Mouse (Mus musculus) midbrain, embryonic 16.5 days (tissue): ENCODE measurements around the gene Elovl6. TPM values are rescaled to one million over a fixed set of nuclear protein-coding genes. Genes with fewer than 3 reads are reported as not detected.

Experiments
- ATAC-seq: fragments of 200-750 bp; cut with Nextera tagmentation; 2 replicates; pipeline ENCODE4 v1.8.0; 2017; ENCODE audit warnings: moderate TSS enrichment
- H3K27ac ChIP-seq: fragments of 300-500 bp; sonication (generic); 2 replicates; pipeline ENCODE4 v1.5.1; 2014; ENCODE audit warnings: mild to moderate bottlenecking, low read length, mixed read lengths
- H3K27me3 ChIP-seq: fragments of 300-500 bp; sonication (generic); 2 replicates; pipeline ENCODE4 v1.6.1; 2014; ENCODE audit warnings: low read depth, low read length, mixed read lengths; ENCODE audit not compliant: control insufficient read depth, insufficient read depth
- H3K36me3 ChIP-seq: fragments of 300-500 bp; sonication (generic); 2 replicates; pipeline ENCODE4 v1.6.1; 2014; ENCODE audit warnings: mild to moderate bottlenecking, low read length, moderate library complexity, mixed read lengths; ENCODE audit not compliant: control insufficient read depth, insufficient read depth
- H3K4me1 ChIP-seq: fragments of 300-500 bp; sonication (generic); 2 replicates; pipeline ENCODE4 v1.6.1; 2014; ENCODE audit warnings: mild to moderate bottlenecking, low read length, mixed read lengths; ENCODE audit not compliant: control insufficient read depth, insufficient read depth
- H3K4me2 ChIP-seq: fragments of 300-500 bp; sonication (generic); 2 replicates; pipeline ENCODE4 v1.6.1; 2014; ENCODE audit warnings: mild to moderate bottlenecking, low read length, mixed read lengths
- H3K4me3 ChIP-seq: fragments of 300-500 bp; sonication (generic); 2 replicates; pipeline ENCODE4 v1.5.1; 2014; ENCODE audit warnings: low read depth, mild to moderate bottlenecking, low read length, moderate library complexity, mixed read lengths
- H3K9ac ChIP-seq: fragments of 300-500 bp; sonication (generic); 2 replicates; pipeline ENCODE4 v1.6.1; 2014; ENCODE audit warnings: low read depth, low read length, mixed read lengths
- H3K9me3 ChIP-seq: fragments of 300-500 bp; sonication (generic); replicated peaks from 2 replicates; pipeline ENCODE4 v1.6.1; 2014; ENCODE audit warnings: mild to moderate bottlenecking, low read length, mixed read lengths; ENCODE audit not compliant: control insufficient read depth, poor library complexity, severe bottlenecking
- WGBS: fragments of 180-500 bp; shearing (Covaris S2); extraction: QIAGEN DNeasy Blood & Tissue Kit; methylation state at CpG from one replicate; pipeline ENCODE4 v1.1.7; 2014; 5-methylcytosine and 5-hydroxymethylcytosine counted together
- polyA plus RNA-seq: library from polyadenylated mRNA; unstranded; fragments of >200 nt; fragmentation: Nextera tagmentation; extraction: Ambion mirVana; gene quantifications from 2 replicates; pipeline ENCODE4 v1.2.1, GENCODE M21; 2015

Elovl6 gene
- polyA plus RNA-seq, 1 experiment from 2014 or later: 46.7 TPM

DNA sequence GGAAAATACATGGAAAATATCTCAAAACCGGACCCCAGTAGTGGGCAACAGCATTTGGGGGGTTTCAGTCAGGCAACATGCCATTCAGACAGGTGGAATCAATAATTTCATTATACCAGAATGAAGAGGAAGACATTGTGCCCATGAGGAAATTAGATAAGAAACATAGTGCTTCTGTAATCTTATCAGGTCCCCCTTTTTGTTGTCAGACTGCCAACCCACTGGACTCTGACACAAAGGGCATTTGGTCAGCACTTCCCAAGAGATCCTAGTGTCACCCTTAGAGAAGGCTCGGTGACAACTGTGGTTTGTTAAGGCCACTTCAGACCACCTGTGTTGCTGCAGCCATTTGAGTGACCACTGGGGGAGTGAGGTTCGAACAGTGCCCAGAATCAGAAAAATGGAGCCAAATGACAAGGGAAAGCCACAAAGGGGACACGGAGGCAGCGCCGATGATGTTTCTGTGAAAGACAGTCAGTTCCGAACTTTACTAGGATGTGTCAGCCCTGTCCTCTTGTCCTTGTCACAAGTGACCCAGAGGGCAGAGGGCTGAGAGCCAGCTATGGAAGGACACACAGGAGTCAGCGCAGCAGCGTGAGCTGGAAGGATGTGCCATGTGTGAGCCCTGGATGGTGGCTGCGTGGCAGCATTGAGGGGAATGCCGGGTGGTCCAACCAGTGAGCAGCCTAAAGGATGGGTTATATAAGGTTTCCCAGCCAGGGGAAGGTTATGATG lies 46.8 kb downstream of the Elovl6 start:
- no peak for ATAC-seq
- no peaks in the 10 kb centered on the region for H3K27me3 ChIP-seq
- no peak overlapping the region for H3K27ac ChIP-seq
- H3K4me1 ChIP-seq: no peaks in the 10 kb centered on the region
- H3K9ac ChIP-seq: no peak overlapping the region
- H3K36me3 ChIP-seq: peaks cover 3% of the 10 kb centered on the region; the same call in 1 of the 2 replicates
- H3K9me3 ChIP-seq: no peaks in the 10 kb centered on the region
- H3K4me2 ChIP-seq: no peak overlapping the region
- 88% methylated on average over 11 of the region's 11 CpGs for WGBS
- no peak overlapping the region for H3K4me3 ChIP-seq

DNA sequence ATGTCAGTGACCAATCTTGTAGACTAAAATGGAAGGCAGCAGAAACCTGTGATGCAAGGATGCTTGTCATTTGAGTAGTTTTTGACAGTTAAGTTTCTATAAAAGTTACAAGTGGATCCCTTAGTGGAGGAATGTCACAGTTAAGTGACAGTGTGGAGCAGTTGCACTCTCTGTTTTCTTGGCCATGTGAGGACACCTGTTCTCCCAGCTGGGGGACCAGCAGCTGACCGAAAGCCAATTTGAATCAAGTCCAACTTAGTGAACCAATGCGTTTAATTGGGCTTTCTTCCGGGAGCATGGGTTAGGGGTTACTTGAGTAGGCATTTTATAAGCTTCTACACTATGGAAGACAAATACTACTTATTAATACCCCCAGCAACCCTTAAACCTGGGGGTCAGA lies 48.9 kb downstream of the Elovl6 start:
- Histone ChIP-seq H3K36me3 (peaks cover 3% of the 10 kb centered on the region; the same call in 1 of the 2 replicates), H3K27me3 (no peaks in the 10 kb centered on the region), H3K4me3 (no peak overlapping the region), H3K27ac (no peak overlapping the region), H3K4me1 (no peaks in the 10 kb centered on the region), H3K9me3 (no peaks in the 10 kb centered on the region), H3K9ac (no peak overlapping the region), H3K4me2 (no peak overlapping the region)
- 74% methylated on average over 3 of the region's 3 CpGs for WGBS
- ATAC-seq: no peak

DNA sequence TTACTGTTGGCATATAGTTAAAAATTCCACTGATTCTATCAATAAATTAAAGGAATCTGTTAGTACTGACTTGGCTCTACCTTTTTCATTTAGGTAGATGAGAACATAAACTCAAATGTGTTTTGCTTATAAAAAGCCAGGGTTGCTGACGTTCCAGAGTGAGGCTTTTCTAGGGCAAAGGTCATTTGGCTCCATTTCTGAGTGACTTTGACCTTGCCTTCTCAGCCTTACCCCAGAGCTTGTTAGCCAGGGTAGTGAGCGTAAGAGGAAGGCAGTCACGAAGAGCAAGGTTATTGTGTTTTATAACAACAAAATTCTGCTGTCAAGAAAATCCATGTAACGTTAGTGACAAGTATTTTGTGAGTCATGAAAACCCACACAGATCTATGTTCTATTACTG lies 50.3 kb downstream of the Elovl6 start:
- Histone ChIP-seq H3K27ac (no peak overlapping the region), H3K4me1 (no peaks in the 10 kb centered on the region), H3K9me3 (no peaks in the 10 kb centered on the region), H3K36me3 (no peaks in the 10 kb centered on the region), H3K4me2 (no peak overlapping the region), H3K4me3 (no peak overlapping the region), H3K9ac (no peak overlapping the region), H3K27me3 (no peaks in the 10 kb centered on the region)
- ATAC-seq: no peak
- 71% methylated on average over 4 of the region's 4 CpGs for WGBS

DNA sequence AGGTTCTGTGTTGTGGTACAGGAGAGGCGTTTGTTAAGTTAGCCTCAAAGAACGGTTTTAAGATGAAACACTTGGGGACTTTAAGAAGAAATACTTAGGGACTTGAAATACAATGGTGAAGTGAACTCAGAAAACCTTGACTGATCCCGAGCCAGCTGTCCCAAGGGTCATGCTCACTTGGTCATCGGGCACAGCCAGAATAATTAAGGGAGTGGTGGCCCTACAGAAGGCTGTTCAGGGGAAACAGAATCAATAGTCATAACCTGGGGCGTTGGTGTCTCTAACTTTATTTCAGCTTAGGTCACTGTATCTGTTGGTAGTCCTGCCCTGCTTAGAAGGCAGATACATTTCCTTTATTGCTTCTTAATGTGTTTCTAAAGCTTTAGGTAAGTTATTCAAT lies 51.1 kb downstream of the Elovl6 start:
- no peaks in the 10 kb centered on the region for H3K27me3 ChIP-seq
- H3K4me2 ChIP-seq: no peak overlapping the region
- H3K9ac ChIP-seq: no peak overlapping the region
- H3K36me3 ChIP-seq: no peaks in the 10 kb centered on the region
- H3K27ac ChIP-seq: no peak overlapping the region
- H3K4me1 ChIP-seq: 0 out of 2 replicates have a peak, but pooled peaks cover 3% of the 10 kb centered on the region
- no peak for ATAC-seq
- H3K4me3 ChIP-seq: no peak overlapping the region
- no peaks in the 10 kb centered on the region for H3K9me3 ChIP-seq
- 74% methylated on average over 5 of the region's 5 CpGs for WGBS

- H3K4me1 ChIP-seq: peaks cover 16% of the 10 kb centered on the region
- no peak overlapping the region for H3K9ac ChIP-seq
- WGBS: 77% methylated on average over 8 of the region's 8 CpGs
- H3K36me3 ChIP-seq: no peaks in the 10 kb centered on the region
- H3K4me3 ChIP-seq: no peak overlapping the region
- no peak overlapping the region for H3K4me2 ChIP-seq
- H3K9me3 ChIP-seq: no peaks in the 10 kb centered on the region
- no peak overlapping the region for H3K27ac ChIP-seq
- H3K27me3 ChIP-seq: no peaks in the 10 kb centered on the region
- ATAC-seq: no peak
Measured at GRCm38 (mm10) chr3:129587916-129588315, 55.8 kb downstream of the Elovl6 start.

GRCm38 (mm10) chr3:129588753-129589152 lies 56.6 kb downstream of the Elovl6 start:
- no peak overlapping the region for H3K9ac ChIP-seq
- H3K9me3 ChIP-seq: no peaks in the 10 kb centered on the region
- H3K27me3 ChIP-seq: no peaks in the 10 kb centered on the region
- 89% methylated on average over 3 of the region's 3 CpGs for WGBS
- H3K27ac ChIP-seq: no peak overlapping the region
- peaks cover 16% of the 10 kb centered on the region for H3K4me1 ChIP-seq
- no peak overlapping the region for H3K4me3 ChIP-seq
- no peaks in the 10 kb centered on the region for H3K36me3 ChIP-seq
- ATAC-seq: no peak
- no peak overlapping the region for H3K4me2 ChIP-seq

- Histone ChIP-seq H3K27me3 (no peaks in the 10 kb centered on the region), H3K27ac (no peak overlapping the region), H3K4me1 (peaks cover 16% of the 10 kb centered on the region), H3K9me3 (no peaks in the 10 kb centered on the region), H3K4me2 (no peak overlapping the region), H3K4me3 (no peak overlapping the region), H3K36me3 (no peaks in the 10 kb centered on the region), H3K9ac (no peak overlapping the region)
- 91% methylated on average over 10 of the region's 10 CpGs for WGBS
- ATAC-seq: no peak
Measured at GRCm38 (mm10) chr3:129589705-129590104, 57.5 kb downstream of the Elovl6 start.

DNA sequence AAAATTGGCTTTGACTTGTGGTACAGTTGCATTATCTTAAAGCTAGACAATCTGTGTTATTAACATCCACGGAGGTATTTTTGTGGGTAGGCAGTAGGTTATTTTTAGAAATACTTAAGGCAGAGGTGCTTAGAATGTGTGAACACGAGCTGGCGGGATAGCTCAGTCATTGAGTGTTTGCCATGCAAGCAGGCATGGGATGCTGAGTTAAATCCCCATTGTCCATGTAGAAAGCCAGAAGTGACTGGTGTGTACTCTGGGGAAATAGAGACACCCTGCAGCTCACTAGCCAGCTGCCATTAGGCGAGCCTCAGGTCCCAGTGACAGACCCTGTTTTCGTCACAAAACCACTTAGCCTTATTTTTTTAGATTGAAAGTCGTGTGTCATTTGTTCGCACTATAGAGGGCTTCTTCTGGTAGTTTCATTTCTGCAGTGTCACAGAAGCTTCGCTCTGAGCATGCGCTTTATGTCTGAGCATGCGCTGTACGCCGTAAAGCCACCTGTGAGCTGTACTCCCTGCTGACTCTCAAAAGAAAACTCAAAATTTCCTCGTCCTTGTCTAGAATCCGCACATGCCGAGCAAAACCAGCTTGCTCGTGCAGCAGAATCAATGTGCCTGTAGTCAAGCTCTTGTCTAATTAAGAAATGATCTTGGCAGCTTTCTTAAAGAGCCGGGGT lies 58.5 kb downstream of the Elovl6 start:
- no peaks in the 10 kb centered on the region for H3K27me3 ChIP-seq
- H3K4me1 ChIP-seq: peaks cover 16% of the 10 kb centered on the region
- ATAC-seq: peak; percentile 67
- H3K9me3 ChIP-seq: no peaks in the 10 kb centered on the region
- peak overlapping the region; percentile 58 for H3K27ac ChIP-seq
- 0 out of 2 replicates have a peak overlapping the region, but pooled peaks have one; percentile 11 for H3K9ac ChIP-seq
- 48% methylated on average over 17 of the region's 17 CpGs for WGBS
- peak overlapping the region; percentile 46 for H3K4me2 ChIP-seq
- H3K36me3 ChIP-seq: no peaks in the 10 kb centered on the region
- H3K4me3 ChIP-seq: peak overlapping the region; percentile 15

- Histone ChIP-seq H3K27ac (peak overlapping the region; percentile 26; the same call in 1 of the 2 replicates), H3K9me3 (no peaks in the 10 kb centered on the region), H3K36me3 (no peaks in the 10 kb centered on the region), H3K9ac (no peak overlapping the region), H3K4me2 (peak overlapping the region; percentile 46), H3K4me1 (peaks cover 16% of the 10 kb centered on the region), H3K27me3 (no peaks in the 10 kb centered on the region), H3K4me3 (0 out of 2 replicates have a peak overlapping the region, but pooled peaks have one; percentile 2)
- no peak for ATAC-seq
- WGBS: 59% methylated on average over 9 of the region's 9 CpGs
Measured at GRCm38 (mm10) chr3:129591251-129591650, 59.1 kb downstream of the Elovl6 start.
